Mouse (Mus musculus) olfactory bulb, adult 2 months (tissue): ENCODE data around the gene Zfp335. TPM values are rescaled to one million over a fixed set of nuclear protein-coding genes. Genes with fewer than 3 reads are reported as not detected.

Experiments
- H3K27ac ChIP-seq: fragments of 200-500 bp; 2 replicates; pipeline ENCODE4 v1.5.1; 2012; ENCODE audit warnings: low read depth, low read length; ENCODE audit not compliant: insufficient read depth
- H3K4me1 ChIP-seq: fragments of 200-500 bp; 2 replicates; pipeline ENCODE4 v1.6.1; 2012; ENCODE audit warnings: low read length; ENCODE audit not compliant: control insufficient read depth, insufficient read depth
- H3K4me3 ChIP-seq: fragments of 200-500 bp; 2 replicates; pipeline ENCODE4 v1.5.1; 2012; ENCODE audit warnings: mild to moderate bottlenecking, low read depth, low read length, moderate library complexity; ENCODE audit not compliant: insufficient read depth
- CTCF ChIP-seq: fragments of 200-500 bp; IDR thresholded peaks from 2 replicates; pipeline ENCODE4 v1.5.1; 2012; ENCODE audit warnings: low read depth, mild to moderate bottlenecking, low read length, moderate library complexity; ENCODE audit not compliant: insufficient read depth
- POLR2A ChIP-seq: fragments of 200-500 bp; IDR thresholded peaks from 2 replicates; pipeline ENCODE4 v1.6.1; 2012; ENCODE audit warnings: mild to moderate bottlenecking, low read depth, low read length, moderate library complexity; ENCODE audit not compliant: insufficient read depth
- WGBS: fragments of 180-500 bp; shearing (Covaris S2); methylation state at CpG from one replicate; pipeline ENCODE4 v1.1.7; 2018; 5-methylcytosine and 5-hydroxymethylcytosine counted together
- polyA plus RNA-seq: library from polyadenylated mRNA; stranded (reverse); fragments of >200 nt; gene quantifications from 2 replicates; pipeline ENCODE4 v1.2.4, GENCODE M21; 2012; ENCODE audit warnings: low replicate concordance; ENCODE audit not compliant: missing spikeins, insufficient read depth, insufficient read length

Zfp335 gene
- polyA plus RNA-seq, 1 experiment, result not detected

- no peak overlapping the region for H3K4me3 ChIP-seq
- 77% methylated on average over 13 of the region's 13 CpGs for WGBS
- TF ChIP-seq CTCF (no peak), POLR2A (no peak)
- H3K4me1 ChIP-seq, result peaks cover 13% of the 10 kb centered on the region
- H3K27ac ChIP-seq, result no peak overlapping the region
Measured at GRCm38 (mm10) chr2:164891056-164891834, 20.3 kb downstream of the Zfp335 start.

- Histone ChIP-seq H3K4me3 (no peak overlapping the region), H3K4me1 (peaks cover 20% of the 10 kb centered on the region), H3K27ac (no peak overlapping the region)
- TF ChIP-seq CTCF, result no peak
- TF ChIP-seq POLR2A, result no peak
- 86% methylated on average over 24 of the region's 24 CpGs for WGBS
Measured at GRCm38 (mm10) chr2:164890411-164891049, 21.0 kb downstream of the Zfp335 start.

- Histone ChIP-seq H3K27ac (no peak overlapping the region), H3K4me3 (no peak overlapping the region), H3K4me1 (peaks cover 25% of the 10 kb centered on the region)
- no peak for TF ChIP-seq POLR2A
- TF ChIP-seq CTCF, result no peak
- 97% methylated on average over 2 of the region's 2 CpGs for WGBS
Measured at GRCm38 (mm10) chr2:164889960-164890359, 21.6 kb downstream of the Zfp335 start.

- TF ChIP-seq CTCF (no peak), POLR2A (no peak)
- Histone ChIP-seq H3K4me1 (peaks cover 25% of the 10 kb centered on the region), H3K27ac (no peak overlapping the region), H3K4me3 (no peak overlapping the region)
- WGBS, result 82% methylated on average over 12 of the region's 12 CpGs
Measured at GRCm38 (mm10) chr2:164888996-164889395, 22.6 kb downstream of the Zfp335 start.

GRCm38 (mm10) chr2:164886617-164887016 lies 24.9 kb downstream of the Zfp335 start:
- TF ChIP-seq POLR2A, result no peak
- TF ChIP-seq CTCF, result no peak
- peaks cover 12% of the 10 kb centered on the region; the same call in 1 of the 2 replicates for H3K4me1 ChIP-seq
- 82% methylated on average over 10 of the region's 10 CpGs for WGBS
- H3K27ac ChIP-seq, result no peak overlapping the region
- no peak overlapping the region for H3K4me3 ChIP-seq

GRCm38 (mm10) chr2:164885788-164886187 lies 25.8 kb downstream of the Zfp335 start:
- WGBS, result 13% methylated on average over 7 of the region's 7 CpGs
- Histone ChIP-seq H3K4me1 (peaks cover 12% of the 10 kb centered on the region; the same call in 1 of the 2 replicates), H3K4me3 (no peak overlapping the region), H3K27ac (no peak overlapping the region)
- TF ChIP-seq CTCF (no peak), POLR2A (no peak)

- H3K4me3 ChIP-seq, result no peak overlapping the region
- H3K27ac ChIP-seq, result no peak overlapping the region
- 37% methylated on average over 9 of the region's 9 CpGs for WGBS
- peaks cover 22% of the 10 kb centered on the region for H3K4me1 ChIP-seq
- no peak for TF ChIP-seq POLR2A
- TF ChIP-seq CTCF, result no peak
Measured at GRCm38 (mm10) chr2:164882619-164883018, 28.9 kb downstream of the Zfp335 start.

- Histone ChIP-seq H3K4me3 (peak overlapping the region; percentile 73), H3K4me1 (peaks cover 10% of the 10 kb centered on the region), H3K27ac (peak overlapping the region; percentile 98)
- under 1% methylated on average over 65 of the region's 72 CpGs for WGBS
- TF ChIP-seq CTCF, result no peak
- peak; percentile 95 for TF ChIP-seq POLR2A
Measured at GRCm38 (mm10) chr2:164879568-164880277, 31.8 kb downstream of the Zfp335 start.

- WGBS, result under 1% methylated on average over 40 of the region's 40 CpGs
- peaks cover 10% of the 10 kb centered on the region for H3K4me1 ChIP-seq
- H3K27ac ChIP-seq, result peak within 1 kb of the TSS; percentile 98
Measured at GRCm38 (mm10) chr2:164879228-164879567, 32.4 kb downstream of the Zfp335 start, which contains the start of gene Pcif1. Gene Pcif1 (plus strand): TSS chr2:164879304.

More at GRCm38 (mm10) chr2:164879228-164879567, 32.4 kb downstream of the Zfp335 start, which contains the start of gene Pcif1:
- TF ChIP-seq CTCF (no peak), POLR2A (peak; percentile 76; the same call in 1 of the 2 replicates)
- peak within 1 kb of the TSS; percentile 73 for H3K4me3 ChIP-seq
